Mouse (Mus musculus): Measurements from ENCODE around the gene Nedd8. TPM values are rescaled to one million over a fixed set of nuclear protein-coding genes. Genes with fewer than 3 reads are reported as not detected.

The Nedd8 gene
- polyA plus RNA-seq, 1 experiment = 287 TPM

DNA sequence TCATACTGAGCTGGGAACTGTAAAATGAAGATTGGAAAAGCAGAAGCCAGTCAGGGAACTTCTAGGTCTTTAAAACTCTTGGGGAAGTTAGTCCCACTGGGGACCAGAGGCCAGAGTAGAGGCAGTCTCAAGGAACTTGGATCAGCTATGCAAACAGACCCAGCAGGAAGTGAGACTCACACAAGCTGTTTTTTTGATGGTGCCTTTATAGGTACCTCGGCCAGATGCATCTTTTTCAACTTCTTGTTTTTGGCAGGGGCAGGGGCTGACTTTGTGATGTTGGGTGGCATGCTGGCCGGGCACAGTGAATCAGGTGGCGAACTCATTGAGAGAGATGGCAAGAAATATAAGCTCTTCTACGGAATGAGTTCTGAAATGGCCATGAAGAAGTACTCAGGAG lies 5.7 kb upstream of the Nedd8 start:
- H3K4me1 ChIP-seq (ENCODE audit: control insufficient read depth, insufficient read depth, low read length) = no peaks in the 10 kb centered on the region; the same call in 1 of the 2 replicates
- H3K27ac ChIP-seq (ENCODE audit: insufficient read depth, low read length) = no peak overlapping the region
- TF ChIP-seq POLR2A (IDR thresholded peaks at IDR 0.05; ENCODE audit: low read depth, low read length) (no peak), CTCF (IDR thresholded peaks at IDR 0.05; ENCODE audit: borderline replicate concordance, insufficient read depth, low read length) (no peak)
- H3K4me3 ChIP-seq (ENCODE audit: insufficient read depth, low read length) = no peak overlapping the region

DNA sequence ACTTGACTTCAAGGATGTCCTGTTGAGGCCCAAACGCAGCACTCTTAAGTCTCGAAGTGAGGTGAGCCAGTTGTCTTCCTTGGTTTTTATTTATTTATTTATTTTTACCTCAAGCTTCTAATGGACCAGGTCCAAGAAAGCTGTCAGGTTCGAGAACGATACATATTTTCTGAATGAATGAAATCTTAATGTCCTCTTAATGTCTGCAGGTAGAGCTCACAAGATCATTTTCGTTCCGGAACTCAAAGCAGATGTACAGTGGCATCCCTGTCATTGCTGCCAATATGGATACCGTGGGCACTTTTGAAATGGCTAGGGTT lies 777 bp upstream of the Nedd8 start:
- Histone ChIP-seq H3K4me1 (ENCODE audit: control insufficient read depth, insufficient read depth, low read length) (no peaks in the 10 kb centered on the region), H3K27ac (ENCODE audit: insufficient read depth, low read length) (peak overlapping the region; percentile 78), H3K4me3 (ENCODE audit: insufficient read depth, low read length) (peak overlapping the region; percentile 54)
- TF ChIP-seq CTCF (IDR thresholded peaks at IDR 0.05; ENCODE audit: borderline replicate concordance, insufficient read depth, low read length) = no peak
- no peak; the same call in 1 of the 2 replicates for TF ChIP-seq POLR2A (IDR thresholded peaks at IDR 0.05; ENCODE audit: low read depth, low read length)

DNA sequence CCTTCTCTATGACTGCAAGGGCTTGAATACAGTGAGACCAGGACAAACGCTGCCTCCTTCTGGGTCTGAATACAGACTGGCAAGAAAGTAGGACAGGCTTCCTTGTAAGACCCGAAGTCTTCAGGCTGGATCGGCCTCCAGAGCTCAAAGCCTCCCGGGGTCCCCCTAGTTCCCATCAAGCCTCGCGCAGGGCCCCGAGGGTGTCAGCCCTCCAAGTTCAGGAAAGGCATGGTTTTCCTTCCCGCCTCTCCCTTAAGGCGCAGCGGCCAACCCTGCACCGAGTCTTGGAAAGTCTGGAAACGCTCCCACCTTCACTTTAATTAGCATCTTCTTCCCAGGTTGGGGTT lies 465 bp downstream of the Nedd8 start:
- peak overlapping the region; percentile 88 for H3K27ac ChIP-seq (ENCODE audit: insufficient read depth, low read length)
- TF ChIP-seq POLR2A (IDR thresholded peaks at IDR 0.05; ENCODE audit: low read depth, low read length) = no peak
- no peak for TF ChIP-seq CTCF (IDR thresholded peaks at IDR 0.05; ENCODE audit: borderline replicate concordance, insufficient read depth, low read length)
- H3K4me1 ChIP-seq (ENCODE audit: control insufficient read depth, insufficient read depth, low read length) = no peaks in the 10 kb centered on the region
- peak overlapping the region; percentile 97 for H3K4me3 ChIP-seq (ENCODE audit: insufficient read depth, low read length)

DNA sequence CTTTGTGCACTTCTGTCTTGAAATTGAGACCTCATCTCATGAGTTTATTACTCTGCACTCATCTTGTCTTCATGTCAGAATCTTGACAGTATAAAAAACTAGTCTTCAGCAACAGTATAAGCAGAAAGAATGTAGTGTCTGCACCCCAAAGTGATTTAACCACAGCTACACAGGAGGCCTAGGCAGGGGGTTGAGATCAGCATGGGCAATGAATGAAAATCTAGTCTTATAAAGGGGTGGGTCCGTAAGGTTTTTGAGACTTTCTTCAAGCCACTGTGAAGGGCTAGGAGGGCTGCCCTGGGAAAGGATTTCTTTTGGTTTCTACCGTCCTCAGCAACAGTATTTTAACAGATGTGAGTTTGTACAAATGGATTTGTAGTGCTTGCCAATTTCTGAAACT lies 11.3 kb downstream of the Nedd8 start:
- 0 out of 2 replicates have a peak overlapping the region, but pooled peaks have one; percentile 79 for H3K4me3 ChIP-seq (ENCODE audit: insufficient read depth, low read length)
- H3K27ac ChIP-seq (ENCODE audit: insufficient read depth, low read length) = no peak overlapping the region
- TF ChIP-seq POLR2A (IDR thresholded peaks at IDR 0.05; ENCODE audit: low read depth, low read length) = no peak
- no peak for TF ChIP-seq CTCF (IDR thresholded peaks at IDR 0.05; ENCODE audit: borderline replicate concordance, insufficient read depth, low read length)
- H3K4me1 ChIP-seq (ENCODE audit: control insufficient read depth, insufficient read depth, low read length) = no peaks in the 10 kb centered on the region

- Histone ChIP-seq H3K27ac (ENCODE audit: insufficient read depth, low read length) (no peak within 1 kb of the TSS), H3K4me1 (ENCODE audit: control insufficient read depth, insufficient read depth, low read length) (no peaks in the 10 kb centered on the region), H3K4me3 (ENCODE audit: insufficient read depth, low read length) (peak within 1 kb of the TSS; percentile 79)
- TF ChIP-seq POLR2A (IDR thresholded peaks at IDR 0.05; ENCODE audit: low read depth, low read length) (peak; percentile 81), CTCF (IDR thresholded peaks at IDR 0.05; ENCODE audit: borderline replicate concordance, insufficient read depth, low read length) (peak; percentile 27; the same call in 1 of the 2 replicates)
Observed at GRCm38 (mm10) chr14:55659960-55660573, 11.9 kb downstream of the Nedd8 start, which contains the start of gene Mdp1. Gene Mdp1, minus strand, starts transcription at chr14:55660508.

DNA sequence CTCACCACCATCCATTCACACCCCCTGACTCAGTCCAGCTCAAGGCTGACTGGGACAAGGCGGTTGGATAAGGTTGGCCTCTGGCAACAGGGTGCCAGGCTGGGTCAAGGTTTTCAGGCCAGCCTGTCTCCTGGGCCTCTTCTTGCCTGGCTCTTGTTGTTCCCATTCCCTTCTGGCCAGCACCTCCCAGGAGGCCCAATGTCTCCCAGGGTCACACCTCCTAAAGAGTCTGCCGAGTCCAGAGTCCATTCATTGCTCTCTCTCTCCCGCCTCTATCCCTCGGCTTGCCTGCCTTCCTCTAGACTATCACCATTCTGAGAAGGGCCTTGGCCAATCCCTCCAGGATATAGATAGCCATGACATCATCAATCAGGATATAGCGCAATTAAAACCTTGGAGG lies 13.9 kb downstream of the Nedd8 start:
- Histone ChIP-seq H3K4me1 (ENCODE audit: control insufficient read depth, insufficient read depth, low read length) (no peaks in the 10 kb centered on the region), H3K27ac (ENCODE audit: insufficient read depth, low read length) (no peak overlapping the region), H3K4me3 (ENCODE audit: insufficient read depth, low read length) (no peak overlapping the region)
- no peak for TF ChIP-seq POLR2A (IDR thresholded peaks at IDR 0.05; ENCODE audit: low read depth, low read length)
- no peak for TF ChIP-seq CTCF (IDR thresholded peaks at IDR 0.05; ENCODE audit: borderline replicate concordance, insufficient read depth, low read length)

DNA sequence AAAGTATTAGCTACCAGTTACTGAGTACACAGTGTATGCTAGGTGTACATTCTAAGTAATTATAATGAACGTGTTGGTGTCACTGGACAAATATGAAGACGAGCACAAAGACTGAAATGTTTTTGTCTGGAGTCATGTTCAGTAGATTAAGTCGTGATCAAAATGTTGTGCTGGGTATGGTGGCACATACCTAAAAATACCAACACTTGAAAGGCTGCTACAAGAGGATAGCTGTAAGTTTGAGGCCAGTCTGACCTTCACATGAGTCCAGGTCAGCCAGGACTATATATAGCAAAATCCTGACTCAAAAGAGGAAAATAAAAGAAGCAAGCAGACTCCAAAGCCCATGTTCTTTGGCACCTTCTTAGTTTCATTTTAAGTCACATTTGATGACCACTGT lies 15.0 kb downstream of the Nedd8 start:
- no peak overlapping the region for H3K27ac ChIP-seq (ENCODE audit: insufficient read depth, low read length)
- no peaks in the 10 kb centered on the region for H3K4me1 ChIP-seq (ENCODE audit: control insufficient read depth, insufficient read depth, low read length)
- TF ChIP-seq POLR2A (IDR thresholded peaks at IDR 0.05; ENCODE audit: low read depth, low read length) (no peak), CTCF (IDR thresholded peaks at IDR 0.05; ENCODE audit: borderline replicate concordance, insufficient read depth, low read length) (no peak)
- H3K4me3 ChIP-seq (ENCODE audit: insufficient read depth, low read length) = no peak overlapping the region

DNA sequence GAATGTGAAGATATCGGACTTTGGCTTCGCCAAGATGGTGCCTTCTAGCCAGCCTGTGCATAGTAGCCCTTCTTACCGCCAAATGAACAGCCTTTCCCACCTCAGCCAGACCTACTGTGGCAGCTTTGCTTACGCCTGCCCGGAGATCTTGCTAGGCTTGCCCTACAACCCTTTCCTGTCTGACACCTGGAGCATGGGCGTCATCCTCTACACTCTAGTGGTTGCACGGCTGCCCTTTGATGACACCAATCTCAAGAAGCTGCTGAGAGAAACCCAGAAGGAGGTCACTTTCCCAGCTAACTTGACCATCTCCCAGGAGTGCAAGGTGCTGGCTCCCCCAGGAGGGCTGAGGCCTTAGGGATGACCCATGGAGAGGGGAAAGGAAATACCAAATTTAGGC lies 20.4 kb downstream of the Nedd8 start:
- no peak for TF ChIP-seq CTCF (IDR thresholded peaks at IDR 0.05; ENCODE audit: borderline replicate concordance, insufficient read depth, low read length)
- no peak for TF ChIP-seq POLR2A (IDR thresholded peaks at IDR 0.05; ENCODE audit: low read depth, low read length)
- no peaks in the 10 kb centered on the region for H3K4me1 ChIP-seq (ENCODE audit: control insufficient read depth, insufficient read depth, low read length)
- H3K4me3 ChIP-seq (ENCODE audit: insufficient read depth, low read length) = no peak overlapping the region
- H3K27ac ChIP-seq (ENCODE audit: insufficient read depth, low read length) = no peak overlapping the region

DNA sequence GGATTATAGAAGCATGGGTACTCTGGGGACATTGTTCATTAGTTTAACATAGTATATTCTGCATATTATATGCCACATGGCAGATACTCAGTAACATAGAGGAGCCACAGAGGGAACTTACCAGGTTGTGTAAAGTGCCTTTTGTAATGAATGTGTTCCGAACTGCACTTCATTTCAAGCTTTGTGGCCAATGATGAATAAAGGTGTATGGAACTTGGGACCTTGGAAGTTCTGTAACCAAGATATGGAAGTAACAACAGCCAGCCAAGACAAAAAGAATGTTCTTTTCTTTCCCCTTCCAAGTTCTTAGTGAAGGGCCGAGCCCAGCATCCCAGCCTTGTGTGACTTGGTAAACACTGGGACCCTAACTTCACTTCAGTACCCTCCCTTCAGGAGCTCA lies 22.0 kb downstream of the Nedd8 start, which contains the start of gene Tssk4:
Gene Tssk4 (plus strand): TSS at position 301 of the 400 bp plus-strand sequence.
- Histone ChIP-seq H3K4me3 (ENCODE audit: insufficient read depth, low read length) (no peak within 1 kb of the TSS), H3K27ac (ENCODE audit: insufficient read depth, low read length) (no peak within 1 kb of the TSS), H3K4me1 (ENCODE audit: control insufficient read depth, insufficient read depth, low read length) (no peaks in the 10 kb centered on the region)
- no peak for TF ChIP-seq POLR2A (IDR thresholded peaks at IDR 0.05; ENCODE audit: low read depth, low read length)
- no peak for TF ChIP-seq CTCF (IDR thresholded peaks at IDR 0.05; ENCODE audit: borderline replicate concordance, insufficient read depth, low read length)

- Histone ChIP-seq H3K27ac (ENCODE audit: insufficient read depth, low read length) (peak overlapping the region; percentile 4; the same call in 1 of the 2 replicates), H3K4me3 (ENCODE audit: insufficient read depth, low read length) (peak overlapping the region; percentile 83), H3K4me1 (ENCODE audit: control insufficient read depth, insufficient read depth, low read length) (no peaks in the 10 kb centered on the region)
- TF ChIP-seq POLR2A (IDR thresholded peaks at IDR 0.05; ENCODE audit: low read depth, low read length) = no peak
- TF ChIP-seq CTCF (IDR thresholded peaks at IDR 0.05; ENCODE audit: borderline replicate concordance, insufficient read depth, low read length) = no peak
Observed at GRCm38 (mm10) chr14:55644261-55644888, 27.5 kb downstream of the Nedd8 start.
